Mouse (Mus musculus) neural tube, embryonic 12.5 days (tissue): ENCODE results near the gene Tor1aip2. TPM values are rescaled to one million over a fixed set of nuclear protein-coding genes. Genes with fewer than 3 reads are reported as not detected.

Source experiments
- ATAC-seq: fragments of 200-750 bp; cut with Nextera tagmentation; 2 replicates; pipeline ENCODE4 v1.8.0; 2017; ENCODE audit warnings: low read depth, mild to moderate bottlenecking, moderate TSS enrichment, moderate library complexity; ENCODE audit not compliant: low FRiP score
- H3K27ac ChIP-seq: fragments of 300-500 bp; sonication (generic); 2 replicates; pipeline ENCODE4 v1.5.1; 2016
- H3K27me3 ChIP-seq: fragments of 300-500 bp; sonication (generic); replicated peaks from 2 replicates; pipeline ENCODE4 v1.6.1; 2016; ENCODE audit warnings: mild to moderate bottlenecking
- H3K36me3 ChIP-seq: fragments of 300-500 bp; sonication (generic); 2 replicates; pipeline ENCODE4 v1.6.1; 2016; ENCODE audit warnings: mild to moderate bottlenecking
- H3K4me1 ChIP-seq: fragments of 300-500 bp; sonication (generic); 2 replicates; pipeline ENCODE4 v1.6.1; 2016
- H3K4me2 ChIP-seq: fragments of 300-500 bp; sonication (generic); replicated peaks from 2 replicates; pipeline ENCODE4 v1.6.1; 2016; ENCODE audit warnings: mild to moderate bottlenecking
- H3K4me3 ChIP-seq: fragments of 300-500 bp; sonication (generic); 2 replicates; pipeline ENCODE4 v1.5.1; 2016
- H3K9ac ChIP-seq: fragments of 300-500 bp; sonication (generic); 2 replicates; pipeline ENCODE4 v1.6.1; 2016; ENCODE audit warnings: mild to moderate bottlenecking
- H3K9me3 ChIP-seq: fragments of 300-500 bp; sonication (generic); 2 replicates; pipeline ENCODE4 v1.6.1; 2016; ENCODE audit warnings: mild to moderate bottlenecking
- WGBS: fragments of 180-500 bp; shearing (Covaris S2); methylation state at CpG from one replicate; pipeline ENCODE4 v1.1.7; 2016; 5-methylcytosine and 5-hydroxymethylcytosine counted together
- polyA plus RNA-seq: library from polyadenylated mRNA; unstranded; fragments of >200 nt; fragmentation: Nextera tagmentation; extraction: Ambion mirVana; gene quantifications from 2 replicates; pipeline ENCODE4 v1.2.1, GENCODE M21; 2016

Gene Tor1aip2
- polyA plus RNA-seq, 1 experiment from 2014 or later = 90.9 TPM

- Histone ChIP-seq H3K4me1 (peaks cover 8% of the 10 kb centered on the region; the same call in 1 of the 2 replicates), H3K4me3 (no peak overlapping the region), H3K27me3 (no peaks in the 10 kb centered on the region), H3K9me3 (no peaks in the 10 kb centered on the region), H3K4me2 (no peak overlapping the region), H3K9ac (no peak overlapping the region), H3K27ac (no peak overlapping the region), H3K36me3 (no peaks in the 10 kb centered on the region)
- 80% methylated on average over 5 of the region's 5 CpGs for WGBS
- no peak for ATAC-seq
Observed at GRCm38 (mm10) chr1:156087586-156087985, 52.4 kb downstream of the Tor1aip2 start.

- no peaks in the 10 kb centered on the region for H3K36me3 ChIP-seq
- no peak overlapping the region for H3K9ac ChIP-seq
- H3K4me1 ChIP-seq = peaks cover 8% of the 10 kb centered on the region; the same call in 1 of the 2 replicates
- H3K9me3 ChIP-seq = no peaks in the 10 kb centered on the region
- peak; percentile 30 for ATAC-seq
- 69% methylated on average over 8 of the region's 8 CpGs for WGBS
- H3K4me3 ChIP-seq = no peak overlapping the region
- H3K4me2 ChIP-seq = no peak overlapping the region
- no peaks in the 10 kb centered on the region for H3K27me3 ChIP-seq
- no peak overlapping the region for H3K27ac ChIP-seq
Observed at GRCm38 (mm10) chr1:156089561-156089960, 54.4 kb downstream of the Tor1aip2 start.

GRCm38 (mm10) chr1:156090042-156090441 lies 54.8 kb downstream of the Tor1aip2 start:
- Histone ChIP-seq H3K9ac (no peak overlapping the region), H3K27me3 (no peaks in the 10 kb centered on the region), H3K4me2 (no peak overlapping the region), H3K36me3 (no peaks in the 10 kb centered on the region), H3K9me3 (no peaks in the 10 kb centered on the region), H3K4me3 (no peak overlapping the region), H3K27ac (no peak overlapping the region), H3K4me1 (peaks cover 8% of the 10 kb centered on the region; the same call in 1 of the 2 replicates)
- WGBS = 30% methylated on average over 4 of the region's 4 CpGs
- ATAC-seq = peak; percentile 89

GRCm38 (mm10) chr1:156091811-156092210 lies 56.6 kb downstream of the Tor1aip2 start:
- no peak for ATAC-seq
- Histone ChIP-seq H3K27ac (no peak overlapping the region), H3K27me3 (no peaks in the 10 kb centered on the region), H3K4me1 (peaks cover 8% of the 10 kb centered on the region; the same call in 1 of the 2 replicates), H3K4me2 (no peak overlapping the region), H3K9me3 (no peaks in the 10 kb centered on the region), H3K36me3 (no peaks in the 10 kb centered on the region), H3K4me3 (no peak overlapping the region), H3K9ac (no peak overlapping the region)
- WGBS = 89% methylated on average over 4 of the region's 4 CpGs

- Histone ChIP-seq H3K9ac (no peak overlapping the region), H3K4me2 (no peak overlapping the region), H3K4me3 (no peak overlapping the region), H3K36me3 (no peaks in the 10 kb centered on the region), H3K4me1 (0 out of 2 replicates have a peak, but pooled peaks cover 6% of the 10 kb centered on the region), H3K27me3 (no peaks in the 10 kb centered on the region), H3K9me3 (0 out of 2 replicates have a peak, but pooled peaks cover 16% of the 10 kb centered on the region), H3K27ac (no peak overlapping the region)
- no peak for ATAC-seq
- WGBS = 94% methylated on average over 2 of the region's 2 CpGs
Observed at GRCm38 (mm10) chr1:156103763-156104162, 68.6 kb downstream of the Tor1aip2 start.

GRCm38 (mm10) chr1:156105381-156105780 lies 70.2 kb downstream of the Tor1aip2 start:
- Histone ChIP-seq H3K27me3 (0 out of 2 replicates have a peak, but pooled peaks cover 4% of the 10 kb centered on the region), H3K4me3 (no peak overlapping the region), H3K27ac (no peak overlapping the region), H3K36me3 (no peaks in the 10 kb centered on the region), H3K4me2 (no peak overlapping the region), H3K9me3 (0 out of 2 replicates have a peak, but pooled peaks cover 16% of the 10 kb centered on the region), H3K9ac (no peak overlapping the region), H3K4me1 (0 out of 2 replicates have a peak, but pooled peaks cover 8% of the 10 kb centered on the region)
- no peak for ATAC-seq
- 79% methylated on average over 2 of the region's 2 CpGs for WGBS

- Histone ChIP-seq H3K27ac (no peak overlapping the region), H3K27me3 (0 out of 2 replicates have a peak, but pooled peaks cover 4% of the 10 kb centered on the region), H3K36me3 (no peaks in the 10 kb centered on the region), H3K9me3 (0 out of 2 replicates have a peak, but pooled peaks cover 5% of the 10 kb centered on the region), H3K4me1 (0 out of 2 replicates have a peak, but pooled peaks cover 12% of the 10 kb centered on the region), H3K4me3 (no peak overlapping the region), H3K9ac (no peak overlapping the region), H3K4me2 (no peak overlapping the region)
- WGBS = 89% methylated on average over 2 of the region's 2 CpGs
- ATAC-seq = no peak
Observed at GRCm38 (mm10) chr1:156107424-156107823, 72.2 kb downstream of the Tor1aip2 start.

GRCm38 (mm10) chr1:156108400-156108799 lies 73.2 kb downstream of the Tor1aip2 start:
- ATAC-seq = no peak
- no peak overlapping the region for H3K9ac ChIP-seq
- WGBS = 17% methylated on average over 10 of the region's 10 CpGs
- no peak overlapping the region for H3K4me3 ChIP-seq
- H3K4me1 ChIP-seq = 0 out of 2 replicates have a peak, but pooled peaks cover 12% of the 10 kb centered on the region
- H3K4me2 ChIP-seq = peak overlapping the region; percentile 24
- 0 out of 2 replicates have a peak, but pooled peaks cover 4% of the 10 kb centered on the region for H3K27me3 ChIP-seq
- H3K27ac ChIP-seq = no peak overlapping the region
- H3K36me3 ChIP-seq = no peaks in the 10 kb centered on the region
- 0 out of 2 replicates have a peak, but pooled peaks cover 5% of the 10 kb centered on the region for H3K9me3 ChIP-seq

GRCm38 (mm10) chr1:156111090-156111489 lies 75.9 kb downstream of the Tor1aip2 start:
- 77% methylated on average over 9 of the region's 9 CpGs for WGBS
- Histone ChIP-seq H3K36me3 (no peaks in the 10 kb centered on the region), H3K9ac (no peak overlapping the region)

GRCm38 (mm10) chr1:156111728-156112127 lies 76.5 kb downstream of the Tor1aip2 start:
- H3K4me1 ChIP-seq = 0 out of 2 replicates have a peak, but pooled peaks cover 12% of the 10 kb centered on the region
- H3K9me3 ChIP-seq = no peaks in the 10 kb centered on the region
- peak overlapping the region; percentile 24; the same call in 1 of the 2 replicates for H3K4me2 ChIP-seq
- no peak for ATAC-seq
- H3K4me3 ChIP-seq = no peak overlapping the region
- 34% methylated on average over 12 of the region's 12 CpGs for WGBS
- no peak overlapping the region for H3K9ac ChIP-seq
- H3K27ac ChIP-seq = no peak overlapping the region
- 0 out of 2 replicates have a peak, but pooled peaks cover 4% of the 10 kb centered on the region for H3K27me3 ChIP-seq
- H3K36me3 ChIP-seq = no peaks in the 10 kb centered on the region

More at GRCm38 (mm10) chr1:156111090-156111489, 75.9 kb downstream of the Tor1aip2 start:
- Histone ChIP-seq H3K4me2 (no peak overlapping the region), H3K27ac (no peak overlapping the region), H3K4me1 (0 out of 2 replicates have a peak, but pooled peaks cover 12% of the 10 kb centered on the region), H3K4me3 (no peak overlapping the region), H3K9me3 (no peaks in the 10 kb centered on the region), H3K27me3 (0 out of 2 replicates have a peak, but pooled peaks cover 4% of the 10 kb centered on the region)
- no peak for ATAC-seq

- 67% methylated on average over 7 of the region's 7 CpGs for WGBS
- Histone ChIP-seq H3K4me2 (peak overlapping the region; percentile 24; the same call in 1 of the 2 replicates), H3K36me3 (no peaks in the 10 kb centered on the region), H3K4me1 (0 out of 2 replicates have a peak, but pooled peaks cover 12% of the 10 kb centered on the region), H3K27ac (no peak overlapping the region), H3K9ac (no peak overlapping the region), H3K4me3 (no peak overlapping the region), H3K27me3 (0 out of 2 replicates have a peak, but pooled peaks cover 4% of the 10 kb centered on the region), H3K9me3 (no peaks in the 10 kb centered on the region)
- no peak for ATAC-seq
Observed at GRCm38 (mm10) chr1:156112142-156112541, 76.9 kb downstream of the Tor1aip2 start.

- Histone ChIP-seq H3K4me3 (no peak overlapping the region), H3K27me3 (0 out of 2 replicates have a peak, but pooled peaks cover 4% of the 10 kb centered on the region), H3K36me3 (no peaks in the 10 kb centered on the region), H3K27ac (no peak overlapping the region), H3K4me1 (0 out of 2 replicates have a peak, but pooled peaks cover 3% of the 10 kb centered on the region), H3K4me2 (no peak overlapping the region), H3K9me3 (no peaks in the 10 kb centered on the region), H3K9ac (no peak overlapping the region)
- ATAC-seq = no peak
- WGBS = 89% methylated on average over 8 of the region's 8 CpGs
Observed at GRCm38 (mm10) chr1:156113884-156114499, 78.8 kb downstream of the Tor1aip2 start.
